Mouse (Mus musculus) liver, embryonic 13.5 days (tissue): ENCODE measurements around the gene Tmtc2. TPM values are rescaled to one million over a fixed set of nuclear protein-coding genes. Genes with fewer than 3 reads are reported as not detected.
A peak's percentile ranks its signal among the peaks of the same experiment; 100 is the strongest.

Experiments
- ATAC-seq: fragments of 200-750 bp; cut with Nextera tagmentation; 2 replicates; pipeline ENCODE4 v1.8.0; 2017; ENCODE audit warnings: low read depth, mild to moderate bottlenecking, moderate number of reproducible peaks, moderate library complexity
- DNase-seq: peaks from one replicate; pipeline ENCODE4 v3.0.0; 2022
- H3K27ac ChIP-seq: fragments of 300-500 bp; sonication (generic); 2 replicates; pipeline ENCODE4 v1.5.1; 2015; ENCODE audit warnings: moderate library complexity, mild to moderate bottlenecking, inconsistent platforms
- H3K27me3 ChIP-seq: fragments of 300-500 bp; sonication (generic); 2 replicates; pipeline ENCODE4 v1.6.1; 2015; ENCODE audit warnings: mild to moderate bottlenecking, inconsistent platforms
- H3K36me3 ChIP-seq: fragments of 300-500 bp; sonication (generic); 2 replicates; pipeline ENCODE4 v1.6.1; 2015; ENCODE audit warnings: mild to moderate bottlenecking, inconsistent platforms
- H3K4me1 ChIP-seq: fragments of 300-500 bp; sonication (generic); replicated peaks from 2 replicates; pipeline ENCODE4 v1.6.1; 2015; ENCODE audit warnings: inconsistent platforms
- H3K4me2 ChIP-seq: fragments of 300-500 bp; sonication (generic); 2 replicates; pipeline ENCODE4 v1.6.1; 2015; ENCODE audit warnings: inconsistent platforms, mild to moderate bottlenecking, moderate library complexity
- H3K4me3 ChIP-seq: fragments of 300-500 bp; sonication (generic); replicated peaks from 2 replicates; pipeline ENCODE4 v1.5.1; 2015; ENCODE audit warnings: mild to moderate bottlenecking, inconsistent platforms
- H3K9ac ChIP-seq: fragments of 300-500 bp; sonication (generic); 2 replicates; pipeline ENCODE4 v1.6.1; 2015; ENCODE audit warnings: mild to moderate bottlenecking, inconsistent platforms
- H3K9me3 ChIP-seq: fragments of 300-500 bp; sonication (generic); replicated peaks from 2 replicates; pipeline ENCODE4 v1.6.1; 2016; ENCODE audit warnings: inconsistent platforms
- WGBS: fragments of 180-500 bp; shearing (Covaris S2); methylation state at CpG from one replicate; pipeline ENCODE4 v1.1.7; 2015; ENCODE audit not compliant: insufficient replicate concordance; 5-methylcytosine and 5-hydroxymethylcytosine counted together
- polyA plus RNA-seq: library from polyadenylated mRNA; unstranded; fragments of >200 nt; fragmentation: Nextera tagmentation; extraction: Ambion mirVana; gene quantifications from 2 replicates; pipeline ENCODE4 v1.2.1, GENCODE M21; 2015

The Tmtc2 gene
- polyA plus RNA-seq, 1 experiment from 2014 or later = 0.58 TPM

GRCm38 (mm10) chr10:105572829-105573228 is 1.4 kb downstream of the Tmtc2 start:
- ATAC-seq (no peak), DNase-seq (no peak)
- no peak overlapping the region for H3K27ac ChIP-seq
- H3K27me3 ChIP-seq = peaks cover 19% of the 10 kb centered on the region; the same call in 1 of the 2 replicates
- H3K4me1 ChIP-seq = peaks cover 22% of the 10 kb centered on the region
- peak overlapping the region; percentile 72 for H3K4me3 ChIP-seq
- H3K9me3 ChIP-seq = no peaks in the 10 kb centered on the region
- no peaks in the 10 kb centered on the region for H3K36me3 ChIP-seq
- H3K4me2 ChIP-seq = peak overlapping the region; percentile 97
- H3K9ac ChIP-seq = no peak overlapping the region
- WGBS = 2% methylated on average over 16 of the region's 16 CpGs

GRCm38 (mm10) chr10:105572301-105572700 is 1.9 kb downstream of the Tmtc2 start:
- WGBS = 65% methylated on average over 7 of the region's 7 CpGs
- DNase-seq (no peak), ATAC-seq (no peak)
- H3K27ac ChIP-seq = no peak overlapping the region
- no peak overlapping the region for H3K9ac ChIP-seq
- H3K4me1 ChIP-seq = peaks cover 22% of the 10 kb centered on the region
- H3K36me3 ChIP-seq = no peaks in the 10 kb centered on the region
- peaks cover 19% of the 10 kb centered on the region; the same call in 1 of the 2 replicates for H3K27me3 ChIP-seq
- peak overlapping the region; percentile 72 for H3K4me3 ChIP-seq
- peak overlapping the region; percentile 97 for H3K4me2 ChIP-seq
- H3K9me3 ChIP-seq = no peaks in the 10 kb centered on the region

DNA sequence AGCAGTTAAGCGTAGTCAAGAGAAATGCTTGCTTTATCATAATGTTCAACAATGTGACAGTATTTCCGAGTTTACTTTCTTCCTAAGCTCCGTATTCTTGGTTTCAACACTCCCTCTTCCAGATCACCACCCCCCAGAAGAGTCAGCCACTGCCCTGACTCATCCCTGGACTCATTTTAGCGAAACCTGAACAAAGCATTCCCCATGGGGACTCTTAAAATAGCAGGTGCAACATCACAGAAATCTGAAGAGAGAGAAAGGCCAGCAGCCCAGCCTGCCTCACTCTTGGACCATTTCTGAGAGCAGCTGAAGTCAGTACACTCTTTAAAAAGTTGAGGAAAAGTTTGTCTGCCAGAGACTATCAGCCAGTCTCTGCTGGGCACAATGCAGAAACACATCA is 2.4 kb downstream of the Tmtc2 start:
- no peaks in the 10 kb centered on the region for H3K9me3 ChIP-seq
- H3K27ac ChIP-seq = no peak overlapping the region
- H3K9ac ChIP-seq = no peak overlapping the region
- no peaks in the 10 kb centered on the region for H3K36me3 ChIP-seq
- WGBS = 63% methylated on average over 4 of the region's 4 CpGs
- peaks cover 22% of the 10 kb centered on the region for H3K4me1 ChIP-seq
- no peak for ATAC-seq
- H3K4me2 ChIP-seq = peak overlapping the region; percentile 97
- H3K4me3 ChIP-seq = 0 out of 2 replicates have a peak overlapping the region, but pooled peaks have one; percentile 72
- DNase-seq = no peak
- peaks cover 19% of the 10 kb centered on the region; the same call in 1 of the 2 replicates for H3K27me3 ChIP-seq

- no peak overlapping the region for H3K27ac ChIP-seq
- ATAC-seq = no peak
- 71% methylated on average over 8 of the region's 8 CpGs for WGBS
- H3K9ac ChIP-seq = no peak overlapping the region
- DNase-seq = no peak
- no peaks in the 10 kb centered on the region for H3K36me3 ChIP-seq
- H3K9me3 ChIP-seq = no peaks in the 10 kb centered on the region
- peaks cover 19% of the 10 kb centered on the region; the same call in 1 of the 2 replicates for H3K27me3 ChIP-seq
- no peak overlapping the region for H3K4me3 ChIP-seq
- H3K4me2 ChIP-seq = no peak overlapping the region
- peaks cover 22% of the 10 kb centered on the region for H3K4me1 ChIP-seq
Measured at GRCm38 (mm10) chr10:105571019-105571418, 3.2 kb downstream of the Tmtc2 start.

GRCm38 (mm10) chr10:105569573-105569972 is 4.7 kb downstream of the Tmtc2 start:
- DNase-seq (no peak), ATAC-seq (no peak)
- 21% methylated on average over 4 of the region's 4 CpGs for WGBS
- no peaks in the 10 kb centered on the region for H3K9me3 ChIP-seq
- no peaks in the 10 kb centered on the region for H3K36me3 ChIP-seq
- H3K9ac ChIP-seq = no peak overlapping the region
- no peak overlapping the region for H3K4me2 ChIP-seq
- H3K4me1 ChIP-seq = peaks cover 16% of the 10 kb centered on the region
- peaks cover 19% of the 10 kb centered on the region; the same call in 1 of the 2 replicates for H3K27me3 ChIP-seq
- H3K4me3 ChIP-seq = no peak overlapping the region
- H3K27ac ChIP-seq = no peak overlapping the region

GRCm38 (mm10) chr10:105567825-105568531 is 6.3 kb downstream of the Tmtc2 start:
- Histone ChIP-seq H3K4me1 (peaks cover 12% of the 10 kb centered on the region), H3K9me3 (no peaks in the 10 kb centered on the region), H3K4me2 (no peak overlapping the region), H3K27me3 (peaks cover 15% of the 10 kb centered on the region; the same call in 1 of the 2 replicates), H3K27ac (no peak overlapping the region), H3K9ac (no peak overlapping the region), H3K4me3 (no peak overlapping the region), H3K36me3 (no peaks in the 10 kb centered on the region)
- DNase-seq = no peak
- WGBS = 62% methylated on average over 8 of the region's 8 CpGs
- ATAC-seq = no peak

DNA sequence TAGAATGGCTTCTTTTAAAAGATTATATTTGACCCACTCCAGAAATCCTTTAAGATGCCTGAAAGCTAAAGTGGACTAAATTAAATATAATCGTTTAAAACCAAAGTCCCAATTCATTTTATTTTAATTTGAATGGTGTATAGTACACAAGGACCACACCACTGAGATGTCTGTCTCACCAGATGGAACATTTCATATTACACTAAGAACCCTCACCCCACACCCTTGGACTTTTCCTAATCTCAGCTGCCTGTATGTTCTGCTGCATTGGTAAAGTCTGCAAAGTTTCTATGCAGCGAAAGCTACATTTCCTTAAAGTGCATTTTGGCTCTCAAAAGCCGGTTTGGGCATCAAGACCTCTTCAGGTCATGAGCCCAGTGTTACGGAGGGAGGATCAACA is 12.7 kb downstream of the Tmtc2 start:
- no peaks in the 10 kb centered on the region for H3K27me3 ChIP-seq
- H3K27ac ChIP-seq = no peak overlapping the region
- DNase-seq (no peak), ATAC-seq (no peak)
- H3K36me3 ChIP-seq = no peaks in the 10 kb centered on the region
- H3K4me1 ChIP-seq = no peaks in the 10 kb centered on the region
- H3K4me2 ChIP-seq = no peak overlapping the region
- no peak overlapping the region for H3K4me3 ChIP-seq
- WGBS = 75% methylated on average over 4 of the region's 4 CpGs
- H3K9ac ChIP-seq = no peak overlapping the region
- H3K9me3 ChIP-seq = no peaks in the 10 kb centered on the region

- Histone ChIP-seq H3K4me3 (no peak overlapping the region), H3K9me3 (no peaks in the 10 kb centered on the region), H3K36me3 (no peaks in the 10 kb centered on the region), H3K27me3 (no peaks in the 10 kb centered on the region), H3K9ac (no peak overlapping the region), H3K4me1 (no peaks in the 10 kb centered on the region), H3K4me2 (no peak overlapping the region), H3K27ac (no peak overlapping the region)
- ATAC-seq (no peak), DNase-seq (no peak)
- 71% methylated on average over 5 of the region's 5 CpGs for WGBS
Measured at GRCm38 (mm10) chr10:105557581-105557980, 16.7 kb downstream of the Tmtc2 start.

GRCm38 (mm10) chr10:105556890-105557572 is 17.2 kb downstream of the Tmtc2 start:
- Histone ChIP-seq H3K36me3 (no peaks in the 10 kb centered on the region), H3K27me3 (no peaks in the 10 kb centered on the region), H3K4me2 (no peak overlapping the region), H3K9ac (no peak overlapping the region), H3K9me3 (no peaks in the 10 kb centered on the region), H3K4me3 (no peak overlapping the region), H3K27ac (no peak overlapping the region), H3K4me1 (no peaks in the 10 kb centered on the region)
- DNase-seq (no peak), ATAC-seq (no peak)
- 57% methylated on average over 6 of the region's 6 CpGs for WGBS

- Histone ChIP-seq H3K4me1 (no peaks in the 10 kb centered on the region), H3K9ac (no peak overlapping the region), H3K27me3 (no peaks in the 10 kb centered on the region), H3K27ac (no peak overlapping the region), H3K4me3 (no peak overlapping the region), H3K36me3 (no peaks in the 10 kb centered on the region), H3K9me3 (no peaks in the 10 kb centered on the region), H3K4me2 (no peak overlapping the region)
- no peak for DNase-seq
- no peak for ATAC-seq
- 62% methylated on average over 2 of the region's 2 CpGs for WGBS
Measured at GRCm38 (mm10) chr10:105554153-105554552, 20.1 kb downstream of the Tmtc2 start.

GRCm38 (mm10) chr10:105548040-105548439 is 26.2 kb downstream of the Tmtc2 start:
- no peaks in the 10 kb centered on the region for H3K9me3 ChIP-seq
- no peaks in the 10 kb centered on the region for H3K27me3 ChIP-seq
- DNase-seq = no peak
- WGBS = 72% methylated on average over 2 of the region's 2 CpGs
- H3K36me3 ChIP-seq = no peaks in the 10 kb centered on the region
- no peak overlapping the region for H3K4me3 ChIP-seq
- ATAC-seq = no peak
- no peak overlapping the region for H3K9ac ChIP-seq
- H3K4me2 ChIP-seq = no peak overlapping the region
- H3K27ac ChIP-seq = no peak overlapping the region
- no peaks in the 10 kb centered on the region for H3K4me1 ChIP-seq
